Mouse (Mus musculus) bone marrow, adult 2 months (tissue): Measurements from ENCODE around the gene Tet3.

Experiments
- CTCF ChIP-seq: fragments of 200-500 bp; IDR thresholded peaks from 2 replicates; pipeline ENCODE4 v1.5.1; 2011; ENCODE audit warnings: low read length, control low read depth; ENCODE audit not compliant: control insufficient read depth, insufficient read depth
- POLR2A ChIP-seq: fragments of 200-500 bp; IDR thresholded peaks from 2 replicates; pipeline ENCODE4 v1.6.1; 2011; ENCODE audit warnings: low read depth, mild to moderate bottlenecking, control low read depth, low read length, borderline replicate concordance; ENCODE audit not compliant: control insufficient read depth

- TF ChIP-seq CTCF (no peak), POLR2A (no peak)
These were observed 108.0 kb downstream of the Tet3 start for GRCm38 (mm10) chr6:83350851-83351405.
